Mouse (Mus musculus) heart, postnatal 0 days (tissue): Measurements from ENCODE around the gene Acbd6. TPM values are rescaled to one million over a fixed set of nuclear protein-coding genes. Genes with fewer than 3 reads are reported as not detected.

Experiments used
- ATAC-seq: fragments of 200-750 bp; cut with Nextera tagmentation; 2 replicates; pipeline ENCODE4 v1.8.0; 2017; ENCODE audit warnings: low read depth, moderate number of reproducible peaks, moderate library complexity; ENCODE audit not compliant: insufficient read depth
- DNase-seq: peaks from one replicate; pipeline ENCODE4 v3.0.0-alpha.2; 2016; ENCODE audit warnings: low spot score
- H3K27ac ChIP-seq: fragments of 300-500 bp; sonication (generic); 2 replicates; pipeline ENCODE4 v1.5.1; 2014; ENCODE audit warnings: low read depth, mild to moderate bottlenecking
- H3K27me3 ChIP-seq: fragments of 300-500 bp; sonication (generic); 2 replicates; pipeline ENCODE4 v1.6.1; 2014; ENCODE audit warnings: low read length, mixed read lengths; ENCODE audit not compliant: control insufficient read depth, insufficient read depth
- H3K36me3 ChIP-seq: fragments of 300-500 bp; sonication (generic); replicated peaks from 2 replicates; pipeline ENCODE4 v1.6.1; 2014; ENCODE audit warnings: low read length, mixed read lengths; ENCODE audit not compliant: control insufficient read depth, insufficient read depth
- H3K4me1 ChIP-seq: fragments of 300-500 bp; sonication (generic); 2 replicates; pipeline ENCODE4 v1.6.1; 2014; ENCODE audit warnings: antibody characterized with exemption; ENCODE audit not compliant: control insufficient read depth, insufficient read depth
- H3K4me2 ChIP-seq: fragments of 300-500 bp; sonication (generic); 2 replicates; pipeline ENCODE4 v1.6.1; 2014; ENCODE audit warnings: low read depth, mild to moderate bottlenecking, low read length, moderate library complexity
- H3K4me3 ChIP-seq: fragments of 300-500 bp; sonication (generic); 2 replicates; pipeline ENCODE4 v1.5.1; 2014; ENCODE audit warnings: low read depth, low read length
- H3K9ac ChIP-seq: fragments of 300-500 bp; sonication (generic); replicated peaks from 2 replicates; pipeline ENCODE4 v1.6.1; 2014; ENCODE audit warnings: low read depth, low read length, mixed read lengths
- H3K9me3 ChIP-seq: fragments of 300-500 bp; sonication (generic); replicated peaks from 2 replicates; pipeline ENCODE4 v1.6.1; 2016; ENCODE audit warnings: low read length; ENCODE audit not compliant: control insufficient read depth
- CTCF ChIP-seq: IDR thresholded peaks from 2 replicates; pipeline ENCODE4 v1.5.1; 2016; ENCODE audit warnings: antibody characterized with exemption, control low read depth, low read depth
- EP300 ChIP-seq: IDR thresholded peaks from 2 replicates; pipeline ENCODE4 v1.6.1; 2016; ENCODE audit warnings: antibody characterized with exemption, low read depth
- WGBS: fragments of 180-500 bp; shearing (Covaris S2); extraction: QIAGEN DNeasy Blood & Tissue Kit; methylation state at CpG from one replicate; pipeline ENCODE4 v1.1.7; 2014; 5-methylcytosine and 5-hydroxymethylcytosine counted together
- polyA plus RNA-seq: library from polyadenylated mRNA; unstranded; fragments of >200 nt; fragmentation: Nextera tagmentation; extraction: Ambion mirVana; gene quantifications from 2 replicates; pipeline ENCODE4 v1.2.1, GENCODE M21; 2015
- total RNA-seq: library from RNA; depleted of rRNA; stranded (reverse); fragments of >200 nt; gene quantifications from 2 replicates; pipeline ENCODE4 v1.2.3, GENCODE M21; 2014; ENCODE audit warnings: low replicate concordance

The Acbd6 gene
- total and polyA plus RNA-seq, 2 experiments from 2014 or later = 55.0 to 63.6 TPM

GRCm38 (mm10) chr1:155520285-155520684, 37.6 kb upstream of the Acbd6 start:
- Histone ChIP-seq H3K27ac (no peak overlapping the region), H3K9me3 (no peaks in the 10 kb centered on the region), H3K36me3 (no peaks in the 10 kb centered on the region), H3K4me2 (no peak overlapping the region), H3K9ac (no peak overlapping the region), H3K27me3 (no peaks in the 10 kb centered on the region), H3K4me1 (no peaks in the 10 kb centered on the region), H3K4me3 (no peak overlapping the region)
- WGBS = 88% methylated on average over 4 of the region's 4 CpGs
- no peak for DNase-seq
- no peak for ATAC-seq
- no peak for TF ChIP-seq CTCF
- no peak for TF ChIP-seq EP300

- no peaks in the 10 kb centered on the region for H3K27me3 ChIP-seq
- no peak overlapping the region for H3K4me3 ChIP-seq
- no peaks in the 10 kb centered on the region for H3K36me3 ChIP-seq
- no peak for DNase-seq
- TF ChIP-seq CTCF (no peak; the same call in 1 of the 2 replicates), EP300 (no peak)
- H3K9me3 ChIP-seq = no peaks in the 10 kb centered on the region
- no peak overlapping the region for H3K9ac ChIP-seq
- ATAC-seq = no peak
- no peak overlapping the region for H3K4me2 ChIP-seq
- no peak overlapping the region for H3K27ac ChIP-seq
- H3K4me1 ChIP-seq = peaks cover 2% of the 10 kb centered on the region; the same call in 1 of the 2 replicates
- 67% methylated on average over 4 of the region's 4 CpGs for WGBS
Measured at GRCm38 (mm10) chr1:155522493-155522892, 35.4 kb upstream of the Acbd6 start.

GRCm38 (mm10) chr1:155526176-155526575, 31.7 kb upstream of the Acbd6 start:
- 0 out of 2 replicates have a peak overlapping the region, but pooled peaks have one; percentile 4 for H3K27ac ChIP-seq
- 45% methylated on average over 5 of the region's 5 CpGs for WGBS
- DNase-seq = no peak
- no peaks in the 10 kb centered on the region for H3K27me3 ChIP-seq
- peaks cover 30% of the 10 kb centered on the region for H3K4me1 ChIP-seq
- TF ChIP-seq CTCF (no peak), EP300 (no peak)
- no peak overlapping the region for H3K9ac ChIP-seq
- ATAC-seq = no peak
- H3K9me3 ChIP-seq = no peaks in the 10 kb centered on the region
- H3K36me3 ChIP-seq = no peaks in the 10 kb centered on the region
- H3K4me2 ChIP-seq = peak overlapping the region; percentile 52
- H3K4me3 ChIP-seq = no peak overlapping the region

GRCm38 (mm10) chr1:155527027-155527786, 30.7 kb upstream of the Acbd6 start:
- peak overlapping the region; percentile 52 for H3K4me2 ChIP-seq
- H3K4me1 ChIP-seq = peaks cover 30% of the 10 kb centered on the region
- peak; percentile 53 for DNase-seq
- peak overlapping the region; percentile 17 for H3K4me3 ChIP-seq
- no peaks in the 10 kb centered on the region for H3K9me3 ChIP-seq
- H3K9ac ChIP-seq = peak overlapping the region; percentile 49
- no peaks in the 10 kb centered on the region for H3K27me3 ChIP-seq
- no peaks in the 10 kb centered on the region for H3K36me3 ChIP-seq
- TF ChIP-seq EP300 = no peak
- no peak for TF ChIP-seq CTCF
- H3K27ac ChIP-seq = peak overlapping the region; percentile 88
- 16% methylated on average over 12 of the region's 12 CpGs for WGBS
- ATAC-seq = peak; percentile 60

GRCm38 (mm10) chr1:155527787-155528158, 30.1 kb upstream of the Acbd6 start:
- DNase-seq = peak; percentile 43
- peak; percentile 27; the same call in 1 of the 2 replicates for ATAC-seq
- TF ChIP-seq EP300 = no peak
- TF ChIP-seq CTCF = no peak
- Histone ChIP-seq H3K9me3 (no peaks in the 10 kb centered on the region), H3K4me1 (peaks cover 32% of the 10 kb centered on the region), H3K4me3 (no peak overlapping the region), H3K36me3 (no peaks in the 10 kb centered on the region), H3K27ac (peak overlapping the region; percentile 88), H3K4me2 (no peak overlapping the region), H3K9ac (no peak overlapping the region), H3K27me3 (no peaks in the 10 kb centered on the region)
- 16% methylated on average over 8 of the region's 8 CpGs for WGBS
